Mouse (Mus musculus) ES-E14 (cell line): ENCODE measurements at regions not wholly inside any gene's neighbourhood (a gene's known extent, or its start where the extent isn't known, plus 50 kb on each side); places are given as distances from the start of the nearest gene placed in this dataset.

Experiments used
- CHD2 ChIP-seq: IDR thresholded peaks from 2 replicates; pipeline ENCODE4 v1.6.1; 2014; ENCODE audit warnings: mild to moderate bottlenecking, low read depth, low read length, inconsistent platforms
- HCFC1 ChIP-seq: IDR thresholded peaks from 2 replicates; pipeline ENCODE4 v1.6.1; 2012; ENCODE audit warnings: low read length, inconsistent platforms, borderline replicate concordance; ENCODE audit not compliant: insufficient read depth
- MAFK ChIP-seq: IDR thresholded peaks from 2 replicates; pipeline ENCODE4 v1.6.1; 2014; ENCODE audit warnings: mild to moderate bottlenecking, low read depth, low read length, inconsistent platforms; ENCODE audit not compliant: insufficient read depth
- ZC3H11A ChIP-seq: IDR thresholded peaks from 2 replicates; pipeline ENCODE4 v1.6.1; 2012; ENCODE audit warnings: low read depth, mild to moderate bottlenecking, inconsistent platforms, low read length, borderline replicate concordance
- ZNF384 ChIP-seq: IDR thresholded peaks from 2 replicates; pipeline ENCODE4 v1.6.1; 2012; ENCODE audit warnings: low read depth, low read length, inconsistent platforms

DNA sequence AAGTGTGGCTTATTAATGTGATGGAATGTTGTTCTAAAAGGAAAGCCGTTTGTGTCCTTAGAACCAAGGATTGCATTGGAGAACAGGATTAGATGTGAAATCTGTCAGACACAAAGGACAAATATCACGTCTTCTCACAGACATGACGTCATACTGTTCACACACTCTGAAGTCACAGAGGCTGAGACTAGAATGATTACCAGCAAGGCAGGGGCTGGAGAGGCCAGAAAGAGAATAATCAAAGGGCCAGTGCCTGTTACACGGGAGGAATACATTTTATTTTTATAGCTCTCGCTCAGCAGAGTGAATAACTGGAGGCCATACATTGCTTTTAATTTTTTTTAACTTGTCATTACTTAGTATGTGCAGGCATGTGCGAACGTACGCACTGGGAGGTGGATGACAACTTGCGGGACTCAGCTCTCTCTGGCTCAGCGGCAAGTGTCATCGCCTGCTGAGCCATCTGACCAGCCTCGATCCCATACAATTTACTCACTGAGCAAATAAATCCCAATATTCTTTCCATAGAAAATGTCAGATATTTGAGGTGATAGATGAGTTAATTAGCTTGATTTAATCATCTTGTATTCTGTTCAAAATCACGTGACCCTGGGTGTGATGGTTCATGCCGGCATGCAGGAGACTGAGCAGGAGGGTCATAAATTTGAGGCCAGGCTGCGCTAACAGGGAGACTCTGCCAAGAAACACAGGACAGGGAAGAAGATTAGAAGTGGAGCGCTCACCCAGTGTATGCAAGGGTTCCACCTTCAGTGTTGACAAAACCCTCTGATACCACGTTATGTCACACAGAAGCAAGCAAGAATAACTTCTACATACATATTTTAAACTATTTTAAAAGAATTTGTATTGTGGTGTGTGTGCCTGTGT lies 109.6 kb downstream of the Fam168b start:
- TF ChIP-seq MAFK (no peak), ZNF384 (no peak), CHD2 (no peak), ZC3H11A (no peak), HCFC1 (no peak)
